Mouse (Mus musculus) hindbrain, embryonic 13.5 days (tissue): ENCODE data around the gene Zfp827. TPM values are rescaled to one million over a fixed set of nuclear protein-coding genes. Genes with fewer than 3 reads are reported as not detected.

Experiments
- ATAC-seq: fragments of 200-750 bp; cut with Nextera tagmentation; 2 replicates; pipeline ENCODE4 v1.8.0; 2017; ENCODE audit warnings: moderate TSS enrichment; ENCODE audit not compliant: low FRiP score
- H3K27ac ChIP-seq: fragments of 300-500 bp; sonication (generic); 2 replicates; pipeline ENCODE4 v1.5.1; 2015; ENCODE audit warnings: inconsistent platforms, mild to moderate bottlenecking, moderate library complexity
- H3K27me3 ChIP-seq: fragments of 300-500 bp; sonication (generic); 2 replicates; pipeline ENCODE4 v1.6.1; 2015; ENCODE audit warnings: mild to moderate bottlenecking, inconsistent platforms
- H3K36me3 ChIP-seq: fragments of 300-500 bp; sonication (generic); 2 replicates; pipeline ENCODE4 v1.6.1; 2015; ENCODE audit warnings: mild to moderate bottlenecking, inconsistent platforms
- H3K4me1 ChIP-seq: fragments of 300-500 bp; sonication (generic); replicated peaks from 2 replicates; pipeline ENCODE4 v1.6.1; 2015; ENCODE audit warnings: inconsistent platforms
- H3K4me2 ChIP-seq: fragments of 300-500 bp; sonication (generic); 2 replicates; pipeline ENCODE4 v1.6.1; 2015; ENCODE audit warnings: inconsistent platforms, mild to moderate bottlenecking, moderate library complexity
- H3K4me3 ChIP-seq: fragments of 300-500 bp; sonication (generic); 2 replicates; pipeline ENCODE4 v1.5.1; 2015; ENCODE audit warnings: mild to moderate bottlenecking, inconsistent platforms
- H3K9ac ChIP-seq: fragments of 300-500 bp; sonication (generic); 2 replicates; pipeline ENCODE4 v1.6.1; 2015; ENCODE audit warnings: mild to moderate bottlenecking, inconsistent platforms
- H3K9me3 ChIP-seq: fragments of 300-500 bp; sonication (generic); 2 replicates; pipeline ENCODE4 v1.6.1; 2016; ENCODE audit warnings: inconsistent platforms
- WGBS: fragments of 180-500 bp; shearing (Covaris S2); methylation state at CpG from one replicate; pipeline ENCODE4 v1.1.7; 2015; 5-methylcytosine and 5-hydroxymethylcytosine counted together
- polyA plus RNA-seq: library from polyadenylated mRNA; unstranded; fragments of >200 nt; fragmentation: Nextera tagmentation; extraction: Ambion mirVana; gene quantifications from 2 replicates; pipeline ENCODE4 v1.2.1, GENCODE M21; 2015

Zfp827 gene
- polyA plus RNA-seq, 1 experiment from 2014 or later = 12.5 TPM

- H3K27me3 ChIP-seq = no peaks in the 10 kb centered on the region
- H3K4me3 ChIP-seq = no peak overlapping the region
- peaks cover 31% of the 10 kb centered on the region for H3K36me3 ChIP-seq
- H3K4me1 ChIP-seq = peaks cover 2% of the 10 kb centered on the region; the same call in 1 of the 2 replicates
- 83% methylated on average over 11 of the region's 11 CpGs for WGBS
- no peak overlapping the region for H3K4me2 ChIP-seq
- no peak overlapping the region for H3K27ac ChIP-seq
- H3K9ac ChIP-seq = no peak overlapping the region
- no peaks in the 10 kb centered on the region for H3K9me3 ChIP-seq
- no peak for ATAC-seq
Measured at GRCm38 (mm10) chr8:79150544-79151192, 122.4 kb downstream of the Zfp827 start.

GRCm38 (mm10) chr8:79151644-79152043 is 123.4 kb downstream of the Zfp827 start:
- 84% methylated on average over 4 of the region's 4 CpGs for WGBS
- Histone ChIP-seq H3K9ac (no peak overlapping the region), H3K27me3 (no peaks in the 10 kb centered on the region), H3K4me2 (no peak overlapping the region), H3K27ac (no peak overlapping the region), H3K36me3 (peaks cover 34% of the 10 kb centered on the region), H3K4me1 (no peaks in the 10 kb centered on the region; the same call in 1 of the 2 replicates), H3K4me3 (no peak overlapping the region), H3K9me3 (no peaks in the 10 kb centered on the region)
- ATAC-seq = no peak

- WGBS = 96% methylated on average over 1 of the region's 1 CpGs
- Histone ChIP-seq H3K4me2 (no peak overlapping the region), H3K4me3 (no peak overlapping the region), H3K27me3 (no peaks in the 10 kb centered on the region), H3K36me3 (peaks cover 36% of the 10 kb centered on the region), H3K9me3 (no peaks in the 10 kb centered on the region), H3K27ac (no peak overlapping the region), H3K9ac (no peak overlapping the region), H3K4me1 (no peaks in the 10 kb centered on the region)
- ATAC-seq = no peak
Measured at GRCm38 (mm10) chr8:79153201-79153600, 125.0 kb downstream of the Zfp827 start.

GRCm38 (mm10) chr8:79153637-79154036 is 125.4 kb downstream of the Zfp827 start:
- H3K4me1 ChIP-seq = no peaks in the 10 kb centered on the region
- no peak overlapping the region for H3K4me3 ChIP-seq
- no peak for ATAC-seq
- 83% methylated on average over 4 of the region's 4 CpGs for WGBS
- no peaks in the 10 kb centered on the region for H3K27me3 ChIP-seq
- H3K9ac ChIP-seq = no peak overlapping the region
- H3K4me2 ChIP-seq = no peak overlapping the region
- no peaks in the 10 kb centered on the region for H3K9me3 ChIP-seq
- H3K27ac ChIP-seq = no peak overlapping the region
- H3K36me3 ChIP-seq = peaks cover 37% of the 10 kb centered on the region

- Histone ChIP-seq H3K4me1 (no peaks in the 10 kb centered on the region), H3K27me3 (no peaks in the 10 kb centered on the region), H3K9ac (no peak overlapping the region), H3K4me3 (no peak overlapping the region), H3K27ac (no peak overlapping the region), H3K9me3 (no peaks in the 10 kb centered on the region), H3K4me2 (no peak overlapping the region), H3K36me3 (peaks cover 42% of the 10 kb centered on the region)
- WGBS = 95% methylated on average over 10 of the region's 10 CpGs
- no peak for ATAC-seq
Measured at GRCm38 (mm10) chr8:79155556-79156161, 127.4 kb downstream of the Zfp827 start.

- Histone ChIP-seq H3K4me1 (no peaks in the 10 kb centered on the region), H3K9ac (no peak overlapping the region), H3K4me3 (no peak overlapping the region), H3K36me3 (peaks cover 42% of the 10 kb centered on the region), H3K4me2 (no peak overlapping the region), H3K27me3 (no peaks in the 10 kb centered on the region), H3K9me3 (no peaks in the 10 kb centered on the region), H3K27ac (no peak overlapping the region)
- WGBS = 75% methylated on average over 4 of the region's 4 CpGs
- ATAC-seq = no peak
Measured at GRCm38 (mm10) chr8:79157366-79157765, 129.1 kb downstream of the Zfp827 start.

- H3K4me3 ChIP-seq = no peak overlapping the region
- WGBS = 53% methylated on average over 2 of the region's 2 CpGs
- no peak for ATAC-seq
Measured at GRCm38 (mm10) chr8:79158357-79158756, 130.1 kb downstream of the Zfp827 start.

GRCm38 (mm10) chr8:79159397-79159796 is 131.2 kb downstream of the Zfp827 start:
- 86% methylated on average over 9 of the region's 9 CpGs for WGBS
- Histone ChIP-seq H3K4me3 (no peak overlapping the region), H3K9me3 (no peaks in the 10 kb centered on the region), H3K27me3 (no peaks in the 10 kb centered on the region), H3K36me3 (peaks cover 27% of the 10 kb centered on the region), H3K9ac (no peak overlapping the region), H3K27ac (no peak overlapping the region), H3K4me1 (peaks cover 19% of the 10 kb centered on the region), H3K4me2 (no peak overlapping the region)
- ATAC-seq = no peak

More at GRCm38 (mm10) chr8:79158357-79158756, 130.1 kb downstream of the Zfp827 start:
- Histone ChIP-seq H3K36me3 (peaks cover 33% of the 10 kb centered on the region), H3K27me3 (no peaks in the 10 kb centered on the region), H3K4me1 (peaks cover 8% of the 10 kb centered on the region), H3K4me2 (no peak overlapping the region), H3K9ac (no peak overlapping the region), H3K27ac (no peak overlapping the region), H3K9me3 (no peaks in the 10 kb centered on the region)

GRCm38 (mm10) chr8:79160302-79160701 is 132.1 kb downstream of the Zfp827 start:
- 79% methylated on average over 4 of the region's 4 CpGs for WGBS
- H3K36me3 ChIP-seq = peaks cover 24% of the 10 kb centered on the region
- no peak for ATAC-seq
- H3K4me1 ChIP-seq = peaks cover 23% of the 10 kb centered on the region
- H3K9ac ChIP-seq = no peak overlapping the region
- H3K27me3 ChIP-seq = no peaks in the 10 kb centered on the region
- no peak overlapping the region for H3K4me2 ChIP-seq
- H3K27ac ChIP-seq = no peak overlapping the region
- no peak overlapping the region for H3K4me3 ChIP-seq
- no peaks in the 10 kb centered on the region for H3K9me3 ChIP-seq

- Histone ChIP-seq H3K4me3 (no peak overlapping the region), H3K36me3 (peaks cover 24% of the 10 kb centered on the region), H3K9ac (no peak overlapping the region), H3K4me2 (no peak overlapping the region), H3K4me1 (peaks cover 23% of the 10 kb centered on the region), H3K27ac (no peak overlapping the region), H3K27me3 (no peaks in the 10 kb centered on the region), H3K9me3 (no peaks in the 10 kb centered on the region)
- ATAC-seq = no peak
- WGBS = 82% methylated on average over 4 of the region's 4 CpGs
Measured at GRCm38 (mm10) chr8:79161172-79161778, 133.0 kb downstream of the Zfp827 start.

- Histone ChIP-seq H3K36me3 (peaks cover 16% of the 10 kb centered on the region), H3K4me2 (no peak overlapping the region), H3K4me1 (peaks cover 23% of the 10 kb centered on the region), H3K4me3 (no peak overlapping the region), H3K27ac (no peak overlapping the region), H3K9ac (no peak overlapping the region), H3K9me3 (no peaks in the 10 kb centered on the region), H3K27me3 (no peaks in the 10 kb centered on the region)
- WGBS = 60% methylated on average over 10 of the region's 10 CpGs
- 0 out of 2 replicates have a peak, but pooled peaks have one; percentile 32 for ATAC-seq
Measured at GRCm38 (mm10) chr8:79162533-79163308, 134.5 kb downstream of the Zfp827 start.

GRCm38 (mm10) chr8:79164336-79164735 is 136.1 kb downstream of the Zfp827 start:
- Histone ChIP-seq H3K4me2 (no peak overlapping the region), H3K4me3 (no peak overlapping the region), H3K27ac (0 out of 2 replicates have a peak overlapping the region, but pooled peaks have one; percentile 32), H3K9me3 (no peaks in the 10 kb centered on the region), H3K27me3 (no peaks in the 10 kb centered on the region), H3K9ac (no peak overlapping the region), H3K36me3 (peaks cover 9% of the 10 kb centered on the region; the same call in 1 of the 2 replicates), H3K4me1 (peaks cover 23% of the 10 kb centered on the region)
- 26% methylated on average over 1 of the region's 1 CpGs for WGBS
- ATAC-seq = peak; percentile 70; the same call in 1 of the 2 replicates
